Mouse (Mus musculus) liver, adult 2 months (tissue): ENCODE results near the gene 0610030E20Rik. TPM values are rescaled to one million over a fixed set of nuclear protein-coding genes. Genes with fewer than 3 reads are reported as not detected.

Experiments used
- DNase-seq: peaks from one replicate; pipeline ENCODE4 v3.0.0-alpha.2; 2011; ENCODE audit warnings: low read depth, low spot score; ENCODE audit errors: extremely low read depth
- H3K27ac ChIP-seq: fragments of 200-500 bp; replicated peaks from 2 replicates; pipeline ENCODE4 v1.5.1; 2012; ENCODE audit warnings: low read depth, mild to moderate bottlenecking, control low read depth, inconsistent platforms, low read length; ENCODE audit not compliant: insufficient read depth
- H3K27me3 ChIP-seq: fragments of 200-500 bp; 2 replicates; pipeline ENCODE4 v1.6.1; 2012; ENCODE audit warnings: mild to moderate bottlenecking, moderate library complexity, low read length, inconsistent platforms; ENCODE audit not compliant: control insufficient read depth, insufficient read depth
- H3K36me3 ChIP-seq: fragments of 200-500 bp; 2 replicates; pipeline ENCODE4 v1.6.1; 2012; ENCODE audit warnings: low read length, inconsistent platforms; ENCODE audit not compliant: control insufficient read depth, insufficient read depth
- H3K4me1 ChIP-seq: fragments of 200-500 bp; 2 replicates; pipeline ENCODE4 v1.6.1; 2011; ENCODE audit warnings: low read length; ENCODE audit not compliant: control insufficient read depth, insufficient read depth
- H3K4me3 ChIP-seq: fragments of 200-500 bp; 2 replicates; pipeline ENCODE4 v1.5.1; 2011; ENCODE audit warnings: low read depth, mild to moderate bottlenecking, control low read depth, low read length, moderate library complexity; ENCODE audit not compliant: insufficient read depth
- H3K79me2 ChIP-seq: fragments of 200-500 bp; 2 replicates; pipeline ENCODE4 v1.6.1; 2012; ENCODE audit warnings: inconsistent platforms, mild to moderate bottlenecking, low read length, moderate library complexity; ENCODE audit not compliant: control insufficient read depth, insufficient read depth
- H3K9ac ChIP-seq: fragments of 200-500 bp; 2 replicates; pipeline ENCODE4 v1.6.1; 2012; ENCODE audit warnings: low read depth, mild to moderate bottlenecking, control low read depth, inconsistent platforms, low read length
- CTCF ChIP-seq: fragments of 200-500 bp; IDR thresholded peaks from 2 replicates; pipeline ENCODE4 v1.5.1; 2011; ENCODE audit warnings: low read depth, low read length, control low read depth
- POLR2A ChIP-seq: fragments of 200-500 bp; IDR thresholded peaks from 2 replicates; pipeline ENCODE4 v1.6.1; 2011; ENCODE audit warnings: low read length, control low read depth; ENCODE audit not compliant: insufficient read depth; ENCODE audit errors: extremely low read depth
- WGBS: fragments of 180-500 bp; shearing (Covaris S2); methylation state at CpG from one replicate; pipeline ENCODE4 v1.1.7; 2018; 5-methylcytosine and 5-hydroxymethylcytosine counted together
- polyA plus RNA-seq: library from polyadenylated mRNA; depleted of rRNA; stranded (reverse); fragments of >200 nt; gene quantifications from 2 replicates; pipeline ENCODE4 v1.2.3, GENCODE M21; 2012; rRNA removed
- total RNA-seq: library from RNA; depleted of rRNA; stranded (reverse); fragments of >200 nt; gene quantifications from 2 replicates; pipeline ENCODE4 v1.2.3, GENCODE M21; 2014; rRNA removed

The 0610030E20Rik gene
- total and polyA plus RNA-seq, 2 experiments = 10.2 to 17.5 TPM

DNA sequence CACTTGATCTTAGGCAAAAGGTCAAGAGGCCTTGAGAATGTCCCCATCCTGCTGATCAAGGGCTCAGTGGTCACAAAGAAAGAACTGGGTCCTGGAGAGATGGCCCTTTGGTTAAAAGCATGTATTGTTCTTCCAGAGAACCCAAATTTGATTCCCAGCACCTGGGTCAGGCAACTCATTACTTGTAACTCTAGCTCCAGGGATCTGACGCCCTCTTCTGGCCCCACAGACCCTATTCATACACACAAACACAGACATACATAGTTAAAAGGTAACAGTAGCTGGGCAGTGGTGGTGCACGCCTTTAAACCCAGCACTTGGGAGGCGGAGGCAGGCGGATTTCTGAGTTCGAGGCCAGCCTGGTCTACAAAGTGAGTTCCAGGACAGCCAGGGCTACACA lies 45.2 kb downstream of the 0610030E20Rik start:
- no peak overlapping the region for H3K27ac ChIP-seq
- TF ChIP-seq POLR2A (no peak), CTCF (no peak)
- DNase-seq = no peak
- H3K27me3 ChIP-seq = no peaks in the 10 kb centered on the region
- peaks cover 6% of the 10 kb centered on the region; the same call in 1 of the 2 replicates for H3K36me3 ChIP-seq
- peaks cover 6% of the 10 kb centered on the region for H3K4me1 ChIP-seq
- H3K4me3 ChIP-seq = no peak overlapping the region
- WGBS = 97% methylated on average over 5 of the region's 5 CpGs
- peaks cover 10% of the 10 kb centered on the region; the same call in 1 of the 2 replicates for H3K79me2 ChIP-seq
- no peak overlapping the region for H3K9ac ChIP-seq

- no peak overlapping the region for H3K9ac ChIP-seq
- H3K79me2 ChIP-seq = no peaks in the 10 kb centered on the region
- no peak overlapping the region for H3K4me3 ChIP-seq
- DNase-seq = no peak
- WGBS = 69% methylated on average over 10 of the region's 10 CpGs
- no peaks in the 10 kb centered on the region for H3K36me3 ChIP-seq
- no peaks in the 10 kb centered on the region for H3K4me1 ChIP-seq
- no peaks in the 10 kb centered on the region for H3K27me3 ChIP-seq
- no peak overlapping the region for H3K27ac ChIP-seq
- TF ChIP-seq CTCF (no peak), POLR2A (no peak)
Measured at GRCm38 (mm10) chr6:72396837-72397251, 49.7 kb downstream of the 0610030E20Rik start.

- TF ChIP-seq CTCF = no peak
- no peak for TF ChIP-seq POLR2A
- no peak overlapping the region for H3K4me3 ChIP-seq
- no peak overlapping the region for H3K9ac ChIP-seq
- no peaks in the 10 kb centered on the region for H3K4me1 ChIP-seq
- H3K36me3 ChIP-seq = no peaks in the 10 kb centered on the region
- DNase-seq = no peak
- 56% methylated on average over 2 of the region's 2 CpGs for WGBS
- no peak overlapping the region for H3K27ac ChIP-seq
- no peaks in the 10 kb centered on the region for H3K27me3 ChIP-seq
- no peaks in the 10 kb centered on the region for H3K79me2 ChIP-seq
Measured at GRCm38 (mm10) chr6:72399967-72400366, 52.9 kb downstream of the 0610030E20Rik start.

DNA sequence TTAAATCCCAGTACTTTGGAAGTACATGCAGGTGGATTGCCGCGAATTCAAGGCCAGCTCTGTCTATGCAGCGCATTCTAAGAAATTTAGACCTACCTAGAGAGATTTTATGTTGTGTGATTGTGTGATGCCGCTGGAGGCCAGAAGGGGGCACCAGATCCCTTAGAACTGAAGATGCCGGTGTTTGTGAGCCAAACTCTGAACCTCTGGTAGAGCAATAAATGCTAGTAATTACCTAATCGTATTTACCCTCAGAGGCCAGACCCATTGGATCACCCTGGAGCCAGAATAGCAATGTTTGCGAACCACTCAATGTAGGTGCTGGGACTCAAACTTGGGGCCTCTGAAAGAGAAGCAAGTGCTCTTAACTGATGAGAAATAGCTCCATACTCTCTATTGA lies 54.8 kb downstream of the 0610030E20Rik start:
- no peaks in the 10 kb centered on the region for H3K36me3 ChIP-seq
- 10% methylated on average over 7 of the region's 7 CpGs for WGBS
- TF ChIP-seq POLR2A = no peak
- peak; percentile 76 for TF ChIP-seq CTCF
- no peaks in the 10 kb centered on the region for H3K4me1 ChIP-seq
- H3K79me2 ChIP-seq = no peaks in the 10 kb centered on the region
- H3K27ac ChIP-seq = no peak overlapping the region
- peak; percentile 94 for DNase-seq
- no peaks in the 10 kb centered on the region for H3K27me3 ChIP-seq
- no peak overlapping the region for H3K4me3 ChIP-seq
- H3K9ac ChIP-seq = no peak overlapping the region

Other genes with a start within 250 kb of the 0610030E20Rik start
- 115 and 162 TPM in 2 replicates for gene St3gal5, start 249.7 kb upstream of the 0610030E20Rik start, total RNA-seq
- 61.4 and 133 TPM in 2 replicates for gene St3gal5, start 249.7 kb upstream of the 0610030E20Rik start, polyA plus RNA-seq
- 5.1 and 15.4 TPM in 2 replicates for gene Atoh8, start 111.7 kb upstream of the 0610030E20Rik start, total RNA-seq
- 22.9 and 28.7 TPM in 2 replicates for gene Atoh8, start 111.7 kb upstream of the 0610030E20Rik start, polyA plus RNA-seq
- gene Sftpb, start 42.7 kb upstream of the 0610030E20Rik start, total RNA-seq = not detected in 2 replicates
- 0.31 TPM in 1 of 2 replicates, not detected in the other for gene Sftpb, start 42.7 kb upstream of the 0610030E20Rik start, polyA plus RNA-seq
- gene Usp39, start 2.1 kb upstream of the 0610030E20Rik start, total RNA-seq = 15.2 TPM in 2 replicates
- 10.5 and 11.9 TPM in 2 replicates for gene Usp39, start 2.1 kb upstream of the 0610030E20Rik start, polyA plus RNA-seq
- gene Tmem150a, start 8.1 kb downstream of the 0610030E20Rik start, total RNA-seq = 62.9 and 78.9 TPM in 2 replicates
- gene Tmem150a, start 8.1 kb downstream of the 0610030E20Rik start, polyA plus RNA-seq = 202 and 244 TPM in 2 replicates
- gene Rnf181, start 19.6 kb downstream of the 0610030E20Rik start, total RNA-seq = 58.1 and 62.6 TPM in 2 replicates
- 66.4 and 75.2 TPM in 2 replicates for gene Rnf181, start 19.6 kb downstream of the 0610030E20Rik start, polyA plus RNA-seq
- 18.9 and 20.5 TPM in 2 replicates for gene Vamp5, start 33.2 kb downstream of the 0610030E20Rik start, total RNA-seq
- gene Vamp5, start 33.2 kb downstream of the 0610030E20Rik start, polyA plus RNA-seq = 18.3 and 18.5 TPM in 2 replicates
- 193 and 238 TPM in 2 replicates for gene Vamp8, start 43.4 kb downstream of the 0610030E20Rik start, total RNA-seq
- gene Vamp8, start 43.4 kb downstream of the 0610030E20Rik start, polyA plus RNA-seq = 219 and 220 TPM in 2 replicates
- 71.0 and 80.9 TPM in 2 replicates for gene Ggcx, start 67.0 kb downstream of the 0610030E20Rik start, total RNA-seq
- gene Ggcx, start 67.0 kb downstream of the 0610030E20Rik start, polyA plus RNA-seq = 62.4 and 67.3 TPM in 2 replicates
- 54.0 and 59.7 TPM in 2 replicates for gene Mat2a, start 92.2 kb downstream of the 0610030E20Rik start, total RNA-seq
- 19.8 and 31.1 TPM in 2 replicates for gene Mat2a, start 92.2 kb downstream of the 0610030E20Rik start, polyA plus RNA-seq
- not detected in 2 replicates for gene Sh2d6, start 174.4 kb downstream of the 0610030E20Rik start, total RNA-seq
- not detected in 2 replicates for gene Sh2d6, start 174.4 kb downstream of the 0610030E20Rik start, polyA plus RNA-seq
- 3.9 and 4.3 TPM in 2 replicates for gene Capg, start 197.1 kb downstream of the 0610030E20Rik start, total RNA-seq
- 2.2 and 2.8 TPM in 2 replicates for gene Capg, start 197.1 kb downstream of the 0610030E20Rik start, polyA plus RNA-seq